Mouse (Mus musculus) liver, postnatal 0 days (tissue): ENCODE results near the gene Tm4sf20.

ENCODE experiments used
- CTCF ChIP-seq: sonication (generic); IDR thresholded peaks from 2 replicates; pipeline ENCODE4 v1.5.1; 2016; ENCODE audit warnings: antibody characterized with exemption, low read depth
- EP300 ChIP-seq: IDR thresholded peaks from 2 replicates; pipeline ENCODE4 v1.6.1; 2016; ENCODE audit warnings: antibody characterized with exemption, low read depth, mild to moderate bottlenecking

- TF ChIP-seq EP300 = no peak
- no peak for TF ChIP-seq CTCF
Measured at GRCm38 (mm10) chr1:82797088-82797487, 28.8 kb upstream of the Tm4sf20 start.
